Mouse (Mus musculus) retina, postnatal 1 day (tissue): ENCODE data around the gene Prelp.
"Not testable (repeated sequence)": the region's sequence is repeated elsewhere in the genome, so short reads cannot be mapped to it uniquely, and the experiment has no call there.

Source experiments
- DNase-seq: peaks from one replicate; pipeline ENCODE4 v3.0.0-alpha.2; 2012

Prelp gene

DNA sequence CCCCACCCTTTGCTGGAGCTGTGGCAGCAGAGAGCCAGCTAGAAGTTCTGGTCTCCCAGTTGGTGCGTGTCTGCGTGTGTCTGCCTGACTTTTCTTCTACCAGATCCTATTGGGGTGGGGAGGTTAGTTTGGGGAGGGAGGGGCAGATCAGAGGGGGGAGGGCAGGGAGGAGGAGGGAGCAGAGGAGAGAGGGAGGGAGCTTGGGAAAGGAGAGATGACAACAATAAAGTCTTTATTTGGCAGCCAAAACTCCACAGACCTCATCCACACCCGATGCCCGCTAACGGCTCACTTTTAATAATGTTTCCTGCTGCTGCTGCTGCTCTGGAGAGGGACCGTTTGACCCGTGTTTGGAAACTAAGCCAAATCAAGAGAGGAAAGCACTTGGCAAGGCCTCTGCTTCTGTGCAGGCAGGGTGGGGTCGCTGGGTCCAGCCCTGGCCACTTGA is at the start of gene Prelp:
TSS of gene Prelp (minus strand) at position 111 of the 448 bp plus-strand sequence.
- DNase-seq: peak; percentile 69

DNA sequence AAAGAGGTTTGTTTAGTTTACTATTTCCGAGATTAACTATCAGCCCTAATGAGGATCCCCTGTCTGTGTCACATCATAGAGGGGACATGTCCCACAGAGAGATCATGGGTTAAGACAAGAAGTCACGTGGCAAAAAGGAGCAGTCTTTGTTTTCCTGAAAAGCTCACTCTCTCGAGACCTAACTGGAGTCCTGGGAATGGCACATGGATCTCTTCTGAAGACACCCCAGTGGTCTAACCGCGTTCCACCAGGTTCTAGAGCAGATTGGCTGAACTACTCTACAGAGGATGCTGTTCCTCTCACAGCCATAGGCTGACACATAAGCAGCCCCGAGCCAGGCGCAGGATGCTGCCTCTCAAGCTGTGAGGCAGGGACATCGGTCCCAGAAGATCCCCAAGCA is 48.2 kb upstream of the Prelp start:
- no peak for DNase-seq

DNA sequence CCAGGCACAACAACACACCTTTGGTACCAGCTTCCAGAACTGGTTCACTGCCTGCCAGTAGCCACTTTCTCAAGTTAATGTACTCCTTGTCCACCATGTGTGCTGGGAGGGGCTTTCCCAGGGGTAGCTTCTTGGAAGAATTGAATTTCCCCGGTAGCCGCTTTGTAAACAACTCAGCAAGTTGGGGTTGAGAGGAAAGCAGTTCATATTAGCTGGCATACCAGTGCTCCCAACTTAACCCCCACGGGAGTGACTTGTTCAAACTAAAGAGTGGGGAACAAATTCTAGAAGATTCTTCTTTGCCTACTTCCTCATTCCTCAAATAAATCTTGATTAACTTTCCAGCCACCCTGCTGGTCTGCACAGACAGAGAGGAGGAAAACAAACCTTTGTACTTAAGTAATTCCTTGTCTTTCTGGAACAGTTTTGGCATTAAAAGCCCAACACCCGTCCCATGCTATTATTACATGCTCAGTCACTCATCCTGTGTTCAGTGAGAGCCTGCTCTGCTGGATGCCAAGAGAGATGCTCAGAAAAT is 47.6 kb upstream of the Prelp start:
- no peak for DNase-seq

DNA sequence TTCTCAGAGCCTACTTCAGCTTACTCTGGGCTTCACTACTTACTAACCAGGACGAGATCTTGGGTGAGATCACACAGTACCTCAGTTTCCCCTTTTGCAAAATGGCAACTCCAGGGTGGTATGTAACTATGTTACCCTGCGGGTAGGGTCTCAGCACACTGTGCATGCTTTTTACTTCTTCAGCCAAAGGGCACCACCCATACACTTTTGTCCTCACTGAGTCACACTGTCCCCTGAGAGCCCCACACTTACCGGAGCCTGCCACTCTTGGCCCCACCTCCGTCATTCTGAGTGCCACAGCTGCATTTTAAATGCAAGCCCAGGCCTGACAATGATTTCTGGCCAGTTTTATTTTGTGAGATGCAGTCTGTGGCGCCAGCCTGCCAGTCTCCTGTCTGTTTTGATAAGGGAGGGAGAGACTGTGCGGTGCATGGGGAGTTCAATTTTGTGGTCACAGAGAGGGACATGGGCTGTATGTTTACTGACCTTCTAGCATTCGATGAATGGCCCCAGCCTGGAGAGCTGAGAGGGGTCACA is 46.3 kb upstream of the Prelp start:
- DNase-seq: no peak

DNA sequence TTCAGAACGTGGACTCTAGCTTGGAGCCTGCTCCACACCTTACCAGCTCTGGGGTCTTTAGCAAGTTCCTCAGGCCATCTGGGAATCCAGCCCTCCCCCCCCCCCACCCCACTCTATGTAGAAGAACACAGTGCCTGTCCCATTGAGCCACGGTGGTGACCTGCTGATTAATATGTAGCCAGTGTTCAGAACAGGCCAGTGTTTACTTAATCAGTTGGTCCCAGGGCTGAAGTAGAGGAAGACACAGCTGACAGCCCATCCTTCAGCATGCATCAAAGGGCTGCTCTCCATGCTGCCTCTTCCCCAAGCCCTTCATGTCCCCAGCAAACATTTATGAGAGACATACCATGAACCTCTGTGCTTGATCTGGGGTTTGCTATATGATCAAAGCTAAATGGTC is 44.8 kb upstream of the Prelp start:
- no peak for DNase-seq

DNA sequence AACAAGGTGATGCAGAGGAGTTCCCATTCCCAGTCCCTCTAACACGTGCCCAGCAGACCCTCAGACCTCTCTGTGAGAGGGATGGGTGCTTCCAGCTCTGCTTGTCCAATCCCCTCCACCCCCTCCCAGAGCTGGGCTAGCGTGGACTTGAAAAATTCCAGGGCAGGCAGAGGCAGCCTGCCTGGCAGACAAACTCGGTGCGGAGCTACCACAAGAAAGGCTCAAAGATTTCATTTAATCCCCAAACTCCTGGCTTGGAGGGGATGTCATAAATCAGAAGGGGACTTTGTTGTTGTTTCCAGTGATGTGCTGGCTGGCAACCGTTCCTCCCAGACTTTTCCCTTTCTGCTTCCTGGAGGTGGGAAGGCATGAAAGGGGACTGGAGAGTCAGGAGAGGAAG is 44.1 kb upstream of the Prelp start:
- no peak for DNase-seq

DNA sequence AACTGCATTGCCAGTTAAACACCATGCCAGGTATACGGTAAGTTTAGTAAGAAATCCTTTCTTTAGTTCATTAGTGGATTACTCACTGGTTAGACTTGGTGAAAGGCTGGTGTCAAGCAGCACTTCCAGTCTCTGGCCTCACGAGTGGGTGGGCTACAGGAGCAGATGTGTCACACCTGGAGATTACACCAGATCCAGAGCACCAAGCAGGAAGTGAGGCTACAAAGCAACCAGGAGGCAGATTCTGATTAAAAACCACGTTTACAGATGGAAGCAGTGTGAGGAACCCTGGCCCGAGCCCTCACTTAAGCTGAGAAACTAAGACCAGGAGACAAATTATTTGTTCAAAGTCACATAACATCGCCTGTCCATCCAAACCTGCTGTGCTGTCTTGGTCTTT is 43.5 kb upstream of the Prelp start:
- no peak for DNase-seq

DNA sequence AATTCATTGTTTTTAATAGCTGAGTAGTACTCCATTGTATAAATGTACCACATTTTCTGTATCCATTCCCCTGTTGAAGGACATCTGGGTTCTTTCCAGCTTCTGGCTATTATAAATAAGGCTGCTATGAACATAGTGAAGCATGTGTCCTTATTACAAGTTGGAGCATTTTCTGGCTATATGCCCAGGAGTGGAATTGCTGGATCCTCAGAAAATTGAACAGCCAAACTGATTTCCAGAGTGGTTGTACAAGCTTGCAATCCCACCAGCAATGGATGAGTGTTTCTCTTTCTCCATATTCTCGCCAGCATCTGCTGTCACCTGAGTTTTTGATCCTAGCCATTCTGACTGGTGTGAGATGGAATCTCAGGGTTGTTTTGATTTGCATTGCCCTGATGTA is 42.4 kb upstream of the Prelp start:
- DNase-seq: not testable (repeated sequence)

DNA sequence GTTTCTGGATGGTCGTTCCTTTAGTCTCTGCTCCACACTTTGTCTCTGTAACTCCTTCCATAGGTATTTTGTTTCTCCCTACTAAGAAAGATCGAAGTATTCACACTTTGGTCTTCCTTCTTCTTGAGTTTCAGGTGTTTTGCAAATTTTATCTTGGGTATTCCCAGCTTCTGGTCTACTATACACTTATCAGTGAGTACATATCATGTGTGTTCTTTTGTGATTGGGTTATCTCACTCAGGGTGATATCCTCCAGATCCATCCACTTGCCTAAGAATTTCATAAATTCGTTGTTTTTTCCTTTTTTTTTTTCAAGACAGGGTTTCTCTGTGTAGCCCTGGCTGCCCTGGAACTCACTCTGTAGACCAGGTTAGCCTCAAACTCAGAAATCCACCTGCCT is 41.9 kb upstream of the Prelp start:
- not testable (repeated sequence) for DNase-seq

DNA sequence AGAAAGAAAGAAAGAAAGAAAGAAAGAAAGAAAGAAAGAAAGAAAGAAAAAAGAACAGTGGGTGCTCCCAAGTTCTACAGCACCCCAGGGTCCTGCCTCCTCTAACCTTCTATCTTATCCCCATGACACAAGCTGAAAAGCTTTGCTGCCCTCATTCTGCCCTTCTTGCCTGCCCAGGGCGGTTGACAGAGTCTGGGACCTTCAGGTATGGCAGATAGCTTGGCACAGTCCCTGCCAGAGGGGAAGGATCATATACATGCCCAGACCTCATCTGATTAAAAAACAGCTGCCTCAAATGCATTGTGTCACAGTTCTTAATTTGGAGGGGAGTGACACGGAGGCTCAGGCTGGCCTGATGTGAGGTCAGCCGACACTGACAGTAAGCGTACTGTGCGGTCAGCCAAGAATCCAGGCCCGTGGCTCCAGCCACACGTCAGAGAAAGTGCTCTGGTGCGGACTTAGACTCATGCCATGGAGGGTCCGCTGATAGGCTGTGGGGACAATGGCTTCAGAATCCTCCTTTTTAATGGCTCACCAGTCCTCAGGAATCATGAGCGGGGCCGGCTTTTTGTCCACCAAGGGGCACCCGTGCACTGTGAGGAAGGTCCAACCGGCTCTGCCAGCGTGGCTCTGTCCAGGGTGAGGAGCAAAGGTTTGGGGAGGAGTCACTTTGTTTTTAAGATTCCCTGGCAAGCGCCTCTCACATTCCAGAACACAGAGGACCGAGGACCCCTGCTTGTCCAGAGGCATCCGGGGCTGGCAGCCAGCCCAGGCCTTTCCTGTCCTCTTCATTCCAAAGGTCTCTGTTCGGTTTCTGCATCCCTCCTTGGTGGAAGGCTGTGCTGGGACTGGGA is 40.3 kb upstream of the Prelp start:
- peak; percentile 80 for DNase-seq

DNA sequence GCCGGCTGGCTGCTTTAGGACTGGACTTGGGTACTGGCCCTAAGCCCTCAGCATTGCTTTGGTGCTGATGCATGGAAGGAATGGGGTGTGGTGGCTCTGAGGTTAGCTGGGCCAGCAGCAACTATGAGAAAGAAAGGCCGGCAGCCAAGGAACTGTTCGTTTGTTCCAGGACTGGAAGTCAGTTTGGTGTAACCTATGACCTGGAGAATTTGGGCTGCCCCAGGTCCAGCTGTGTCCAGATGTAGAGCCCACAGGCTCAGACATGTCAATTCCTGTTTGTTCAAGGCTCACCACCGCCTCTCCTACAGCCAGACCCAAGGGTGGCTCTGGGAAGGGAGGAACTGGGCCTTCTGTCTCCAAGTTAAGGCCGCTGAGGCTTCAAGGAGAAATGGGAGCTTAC is 38.3 kb upstream of the Prelp start:
- DNase-seq: no peak

DNA sequence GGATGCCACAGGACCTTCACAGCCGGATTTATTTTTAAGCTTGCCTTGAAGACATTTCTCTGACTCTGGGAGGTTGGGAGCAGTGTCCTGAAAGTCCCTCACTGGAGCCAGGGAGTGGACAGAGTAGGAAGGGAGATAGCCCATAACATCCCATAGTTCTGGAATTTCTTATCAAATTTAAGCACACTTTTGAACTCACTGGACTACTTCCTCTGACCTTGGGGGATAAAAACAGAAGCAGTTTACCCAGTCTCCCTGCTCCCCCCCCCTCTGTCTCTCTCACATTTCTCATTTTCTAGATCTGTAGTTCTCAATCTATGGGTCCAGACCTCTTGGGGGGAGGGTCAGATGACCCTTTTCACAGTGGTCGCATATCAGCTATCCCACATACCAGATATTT is 32.8 kb upstream of the Prelp start:
- DNase-seq: no peak

DNA sequence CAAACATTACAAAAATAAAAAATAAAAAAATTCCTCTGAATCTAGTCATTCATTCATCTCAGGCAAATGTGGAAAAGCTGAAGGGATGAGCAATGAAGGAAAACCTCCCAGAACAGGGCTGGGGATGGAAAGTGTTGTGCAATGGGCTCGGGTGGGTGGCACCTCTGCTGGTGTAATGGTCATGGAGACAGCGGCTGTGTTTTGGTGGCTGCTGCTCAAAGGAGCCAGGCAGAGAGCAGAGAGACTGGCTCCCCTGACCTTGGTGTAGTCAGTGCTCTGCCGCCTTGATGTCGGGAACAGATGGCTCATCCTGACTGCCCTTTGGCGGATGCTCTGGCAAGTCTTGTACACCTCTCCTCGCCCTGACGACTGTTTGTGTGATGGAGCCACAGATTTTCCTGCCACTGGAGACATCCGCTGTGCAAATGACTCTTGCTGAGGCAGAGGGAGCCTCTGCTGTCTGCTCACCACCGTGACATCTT is 32.1 kb upstream of the Prelp start:
- no peak for DNase-seq

DNA sequence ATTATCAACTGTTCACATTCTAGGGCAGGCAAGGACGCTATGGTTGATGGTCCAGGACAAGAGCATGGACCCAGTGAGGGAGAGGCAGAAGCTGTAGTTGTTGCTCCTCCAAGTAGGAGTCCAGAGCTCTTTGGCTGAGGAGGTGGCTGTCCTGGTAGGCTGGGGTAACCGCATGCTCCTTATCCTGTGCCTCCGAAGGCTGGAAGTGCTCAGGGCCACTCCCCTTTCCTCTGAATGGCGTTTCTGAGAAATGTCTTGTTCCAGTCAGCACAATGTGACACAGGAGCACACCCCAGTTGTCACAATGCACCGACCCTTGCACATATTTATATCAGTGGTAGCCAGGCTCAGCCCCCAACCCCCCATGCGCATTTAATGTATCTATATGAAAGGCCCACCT is 30.4 kb upstream of the Prelp start:
- DNase-seq: no peak

DNA sequence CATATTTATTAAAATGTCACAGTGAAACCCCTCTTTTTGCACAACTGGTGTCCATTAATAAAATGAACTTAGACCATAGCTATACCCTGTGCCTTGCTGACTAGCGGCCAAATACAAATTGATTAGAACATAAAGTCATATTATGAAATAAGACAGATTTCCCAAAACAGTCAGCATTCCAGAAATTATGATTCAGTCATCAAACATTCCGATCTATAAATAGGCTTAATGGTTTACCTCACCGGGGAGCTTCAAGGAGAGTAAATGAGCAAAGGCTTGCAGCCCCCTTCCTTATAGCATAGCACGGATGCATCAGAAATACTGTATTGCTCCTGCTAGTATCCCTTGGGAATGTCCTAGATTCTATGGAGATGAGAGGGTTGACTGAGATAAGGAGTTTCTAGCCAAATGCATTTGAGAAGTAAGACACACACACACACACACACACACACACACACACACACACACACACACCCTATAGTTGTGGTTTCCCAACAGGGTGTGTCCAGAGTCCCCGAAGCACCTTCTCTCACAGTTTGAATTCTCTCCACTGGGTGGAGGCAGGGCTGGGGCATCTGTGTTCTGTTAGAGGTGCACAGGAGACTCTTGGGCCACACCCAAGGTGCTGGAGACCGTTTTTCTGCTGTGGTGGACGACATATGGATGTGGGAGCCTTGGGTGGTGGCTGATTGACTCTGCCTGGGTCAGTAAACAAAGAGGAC is 29.0 kb upstream of the Prelp start:
- DNase-seq: no peak

DNA sequence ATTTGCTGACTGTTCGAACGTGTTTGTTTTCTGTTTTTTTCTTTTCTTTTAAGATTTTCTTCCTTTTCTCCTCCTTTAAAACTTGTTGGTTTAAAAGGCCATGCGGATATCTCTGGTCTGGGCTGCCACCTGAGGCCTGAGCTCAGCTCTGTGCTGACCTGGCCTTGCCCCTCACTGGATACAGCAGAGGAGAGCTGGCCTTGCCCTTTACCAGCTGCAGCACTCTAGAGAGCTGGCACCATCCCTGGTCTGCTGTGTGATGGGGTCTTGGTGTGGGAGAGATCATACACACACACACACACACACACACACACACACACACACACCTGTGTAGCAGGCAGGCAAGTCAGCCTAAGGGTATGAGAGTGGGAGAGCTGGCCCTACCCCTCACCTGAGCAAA is 23.9 kb upstream of the Prelp start:
- DNase-seq: no peak

DNA sequence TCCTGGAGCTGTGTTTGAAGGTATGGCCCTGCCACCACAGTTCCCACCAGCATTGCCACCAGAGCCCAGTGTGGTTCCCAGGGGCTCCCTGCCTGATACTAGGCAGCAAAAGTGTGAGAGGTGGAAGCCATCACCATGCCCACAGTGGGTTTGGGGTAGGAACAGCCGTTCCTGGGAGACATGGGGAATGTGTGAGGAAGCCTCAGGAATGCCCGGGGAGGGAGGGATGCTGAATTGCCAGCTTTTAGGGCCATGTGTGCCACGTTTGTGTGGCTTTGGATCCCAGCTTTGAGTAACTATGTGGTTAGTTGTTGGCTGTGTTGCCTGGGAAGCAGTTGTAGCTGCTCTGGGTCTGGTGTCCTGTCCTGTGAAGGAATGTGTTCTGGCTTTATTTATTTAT is 20.7 kb upstream of the Prelp start:
- DNase-seq: no peak

DNA sequence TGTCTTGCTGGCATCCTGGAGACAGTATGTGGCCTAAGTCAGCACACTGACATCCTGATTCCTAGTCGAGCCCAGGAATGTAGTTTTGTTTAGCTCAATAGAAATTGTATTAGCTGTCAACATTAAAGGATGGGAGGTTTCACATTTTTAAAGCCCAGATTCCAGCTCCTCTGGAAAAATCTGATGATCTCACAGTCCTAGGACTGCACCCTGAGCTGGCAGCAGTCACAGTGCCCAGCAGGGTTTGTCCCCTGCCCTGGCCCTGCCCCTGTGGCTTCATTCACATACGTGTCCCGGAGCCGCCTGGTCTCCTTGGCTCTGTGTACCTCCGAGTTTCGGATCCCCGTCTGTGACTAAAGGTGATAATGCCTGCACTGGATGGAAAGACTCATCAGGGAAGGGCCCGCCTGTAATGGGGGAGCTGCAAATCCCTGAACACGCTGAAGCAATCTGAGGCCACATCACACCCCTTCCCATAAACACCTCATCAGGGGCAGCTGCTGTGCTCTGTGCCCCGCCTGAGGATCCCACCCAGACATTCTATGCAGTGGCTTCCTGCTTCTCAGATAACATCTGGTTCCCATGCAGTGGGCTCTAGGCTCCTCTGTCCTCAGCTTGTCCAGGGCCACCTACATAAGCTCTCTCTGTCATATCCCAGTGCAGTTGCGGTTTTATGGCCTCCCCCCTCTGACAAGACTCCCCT is 20.1 kb upstream of the Prelp start:
- DNase-seq: no peak

DNA sequence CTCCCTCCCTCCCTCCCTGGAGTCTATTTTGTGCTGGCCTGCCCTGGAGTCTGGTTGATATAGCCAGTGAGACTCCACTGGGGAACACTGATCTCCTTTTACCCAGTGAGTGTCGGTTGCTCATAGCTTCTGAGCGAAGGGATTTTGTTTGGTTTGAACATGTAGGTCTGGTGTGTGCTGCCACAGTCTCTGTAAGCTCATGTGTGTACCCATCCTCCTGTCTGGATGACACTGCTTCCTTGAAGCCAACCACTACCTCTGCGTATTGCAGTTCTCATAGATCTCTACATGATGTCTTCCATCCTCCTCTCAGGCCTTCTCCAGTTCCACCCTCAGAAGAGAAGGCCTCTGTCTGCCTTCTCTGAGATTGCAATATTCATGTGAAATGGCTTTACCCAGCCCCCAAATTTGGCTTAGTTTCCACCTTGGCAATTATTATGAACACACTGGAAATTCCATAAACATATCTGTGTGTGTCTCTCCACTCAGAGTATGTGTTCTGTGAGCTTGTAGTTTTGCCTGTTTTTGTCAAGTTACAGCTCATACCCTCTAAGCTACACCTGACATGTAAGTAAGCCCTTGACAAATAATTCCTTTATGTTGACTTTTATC is 19.4 kb upstream of the Prelp start:
- no peak for DNase-seq

DNA sequence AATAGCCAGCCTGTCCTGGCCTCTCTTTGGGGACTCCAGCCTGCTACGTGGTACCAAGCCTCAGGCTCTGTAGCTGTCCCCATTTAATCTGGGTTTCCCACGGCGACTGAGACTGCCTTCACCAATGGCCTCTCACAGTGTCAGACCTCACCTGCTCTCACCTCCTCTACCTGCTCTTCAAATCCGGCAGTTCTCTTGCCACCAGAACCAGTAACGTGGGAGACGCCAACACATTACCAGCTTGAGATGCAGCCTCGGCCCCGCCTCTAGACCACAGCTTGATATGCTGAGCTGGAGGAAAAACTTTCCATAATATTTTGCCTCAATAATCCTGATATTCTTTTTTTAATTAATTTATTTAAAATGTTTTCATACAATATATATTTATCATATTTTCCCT is 18.5 kb upstream of the Prelp start:
- DNase-seq: no peak

DNA sequence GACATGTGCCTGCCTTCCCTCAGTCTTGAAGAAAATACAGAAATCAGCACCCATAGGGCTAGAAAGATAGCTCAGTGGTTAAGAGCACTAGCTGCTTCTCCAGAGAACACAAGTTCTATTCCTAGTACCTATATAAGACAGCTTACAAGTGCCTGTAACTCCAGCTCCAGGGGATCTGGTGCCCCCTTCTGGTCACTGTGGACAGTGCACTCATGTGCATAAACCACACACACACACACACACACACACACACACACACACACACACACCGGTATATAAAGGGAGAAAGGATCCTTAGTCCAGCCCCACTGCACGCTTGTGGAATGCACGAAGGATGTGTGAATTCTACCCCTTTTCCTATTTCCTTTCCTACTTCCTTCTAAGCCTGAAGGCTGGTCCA is 15.0 kb upstream of the Prelp start:
- no peak for DNase-seq

DNA sequence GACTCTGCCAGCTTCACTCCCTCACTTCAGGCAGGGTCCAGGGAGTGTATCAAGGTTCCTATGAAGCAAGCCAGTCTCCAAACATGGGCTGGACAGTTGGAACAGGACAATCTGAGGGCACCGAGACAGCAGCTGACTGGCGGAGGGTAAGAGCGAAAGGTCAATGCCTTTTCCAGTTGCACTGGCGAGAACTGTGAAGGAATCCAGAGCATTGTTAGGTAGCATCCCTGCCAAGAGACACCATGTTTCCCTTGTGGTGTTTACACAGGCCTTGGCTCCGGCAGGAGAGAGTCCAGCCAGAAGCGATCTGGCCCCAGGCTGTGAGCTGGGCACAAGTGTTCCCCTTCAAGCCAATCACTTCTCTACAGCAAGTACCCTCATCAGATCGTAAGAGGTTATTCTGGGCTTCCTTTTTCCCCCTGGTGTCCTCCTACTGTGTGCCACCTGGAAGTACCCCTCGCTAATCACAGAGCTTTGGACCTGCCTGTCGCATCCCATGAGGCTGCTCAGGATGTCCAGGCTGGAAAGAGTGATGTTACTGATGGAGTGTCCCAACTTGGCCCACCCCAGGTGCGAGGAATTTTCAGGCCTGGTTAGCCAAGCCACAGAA is 13.2 kb upstream of the Prelp start:
- no peak for DNase-seq
